Mouse (Mus musculus): ENCODE measurements around the gene Trpm3. TPM values are rescaled to one million over a fixed set of nuclear protein-coding genes. Genes with fewer than 3 reads are reported as not detected.
A peak's percentile ranks its signal among the peaks of the same experiment; 100 is the strongest.

Gene Trpm3
- polyA plus RNA-seq, 1 experiment from 2014 or later: 37.2 TPM

DNA sequence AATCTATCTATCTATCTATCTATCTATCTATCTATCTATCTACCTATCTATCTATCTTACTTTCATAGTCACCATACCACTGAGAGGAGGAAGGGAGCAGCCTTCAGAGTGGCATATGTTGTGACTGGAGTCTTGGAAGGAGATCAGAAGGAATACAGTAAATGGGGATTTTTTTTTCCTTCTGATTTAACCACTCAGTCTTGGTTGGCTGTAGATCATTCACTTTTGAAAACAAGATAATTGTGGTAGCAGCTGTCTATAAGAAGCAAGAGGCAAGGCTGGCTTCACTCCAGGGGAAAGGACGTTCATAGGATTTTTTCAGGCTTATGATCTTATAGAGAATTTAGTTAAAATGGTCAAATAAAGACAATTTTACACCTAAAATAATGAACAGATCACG is 188.0 kb downstream of the Trpm3 start:
- 64% methylated on average over 2 of the region's 2 CpGs for WGBS
- no peaks in the 10 kb centered on the region for H3K4me1 ChIP-seq (replicated peaks)
- H3K4me2 ChIP-seq: no peak overlapping the region
- no peak overlapping the region for H3K27ac ChIP-seq (replicated peaks)
- H3K9ac ChIP-seq: no peak overlapping the region
- H3K9me3 ChIP-seq: no peaks in the 10 kb centered on the region
- H3K4me3 ChIP-seq: no peak overlapping the region
- H3K36me3 ChIP-seq: no peaks in the 10 kb centered on the region
- no peaks in the 10 kb centered on the region for H3K27me3 ChIP-seq
- ATAC-seq (ENCODE audit: low FRiP score, low read depth): no peak

DNA sequence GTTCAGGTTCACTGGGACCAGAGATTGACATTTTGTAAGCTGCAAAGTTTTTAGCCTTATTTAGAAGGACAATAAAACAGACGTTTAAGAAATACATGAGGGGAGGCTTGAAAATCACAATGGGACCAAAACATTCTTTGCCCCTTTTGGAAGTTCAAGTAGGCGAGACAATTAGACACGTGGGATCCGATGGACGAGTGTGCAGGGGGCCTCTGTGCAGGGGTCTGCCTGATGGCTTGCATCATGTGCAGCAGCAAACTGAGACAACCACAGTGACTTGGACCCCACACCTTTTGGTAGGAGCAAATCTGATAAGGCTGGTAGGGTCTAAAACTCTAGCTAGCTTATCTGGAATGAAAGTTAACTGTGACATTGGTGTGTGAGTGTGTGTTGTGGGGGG is 188.4 kb downstream of the Trpm3 start:
- no peak overlapping the region for H3K4me3 ChIP-seq
- no peak overlapping the region for H3K9ac ChIP-seq
- no peaks in the 10 kb centered on the region for H3K4me1 ChIP-seq (replicated peaks)
- no peaks in the 10 kb centered on the region for H3K36me3 ChIP-seq
- WGBS: 48% methylated on average over 5 of the region's 5 CpGs
- no peaks in the 10 kb centered on the region for H3K27me3 ChIP-seq
- no peak overlapping the region for H3K4me2 ChIP-seq
- no peak for ATAC-seq (ENCODE audit: low FRiP score, low read depth)
- H3K9me3 ChIP-seq: no peaks in the 10 kb centered on the region
- no peak overlapping the region for H3K27ac ChIP-seq (replicated peaks)

DNA sequence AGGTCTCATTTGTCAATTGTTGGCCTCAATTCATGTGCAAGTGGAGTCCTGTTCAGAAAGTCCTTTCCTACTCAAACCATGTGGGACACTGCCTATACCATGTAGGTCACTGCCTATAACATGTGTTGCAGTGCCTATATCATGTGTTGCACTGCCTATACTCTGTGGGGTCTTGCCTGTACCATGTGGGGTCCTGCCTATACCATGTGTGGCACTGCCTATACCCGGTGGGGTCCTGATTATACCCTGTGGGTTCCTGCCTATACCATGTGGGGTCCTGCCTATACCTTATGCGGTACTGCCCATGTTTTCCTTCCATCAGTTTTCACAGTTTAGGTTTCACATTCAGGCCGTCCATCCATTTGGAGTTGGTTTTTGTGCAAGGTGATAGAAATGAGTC is 197.4 kb downstream of the Trpm3 start:
- WGBS: 84% methylated on average over 3 of the region's 3 CpGs
- no peak; the same call in 1 of the 2 replicates for ATAC-seq (ENCODE audit: low FRiP score, low read depth)
- no peak overlapping the region for H3K9ac ChIP-seq
- H3K4me2 ChIP-seq: no peak overlapping the region
- no peaks in the 10 kb centered on the region for H3K27me3 ChIP-seq
- no peaks in the 10 kb centered on the region for H3K4me1 ChIP-seq (replicated peaks)
- no peak overlapping the region for H3K4me3 ChIP-seq
- H3K9me3 ChIP-seq: no peaks in the 10 kb centered on the region
- H3K36me3 ChIP-seq: no peaks in the 10 kb centered on the region
- H3K27ac ChIP-seq (replicated peaks): no peak overlapping the region

DNA sequence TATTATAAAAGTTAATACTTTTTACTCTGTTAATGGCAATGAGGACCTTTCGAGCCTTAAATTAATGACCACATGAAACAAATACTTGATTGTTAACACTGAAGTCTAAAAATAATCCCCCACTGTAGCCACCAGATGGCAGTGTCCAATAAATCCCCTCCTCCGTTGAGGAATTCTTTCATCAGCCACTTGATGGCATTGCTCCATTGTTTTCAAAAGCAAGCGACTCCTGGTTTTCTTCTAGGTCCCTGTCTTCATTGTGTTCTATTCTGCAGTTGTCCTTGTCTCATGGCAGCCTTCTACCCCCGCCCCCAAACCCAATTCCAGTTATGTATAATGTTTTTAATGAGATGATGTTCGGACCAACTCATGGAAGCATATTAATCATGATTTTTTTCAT is 198.6 kb downstream of the Trpm3 start:
- no peak overlapping the region for H3K9ac ChIP-seq
- peak; percentile 73; the same call in 1 of the 2 replicates for ATAC-seq (ENCODE audit: low FRiP score, low read depth)
- no peaks in the 10 kb centered on the region for H3K4me1 ChIP-seq (replicated peaks)
- H3K4me3 ChIP-seq: no peak overlapping the region
- H3K27me3 ChIP-seq: no peaks in the 10 kb centered on the region
- H3K27ac ChIP-seq (replicated peaks): no peak overlapping the region
- H3K36me3 ChIP-seq: no peaks in the 10 kb centered on the region
- no peaks in the 10 kb centered on the region for H3K9me3 ChIP-seq
- WGBS: 12% methylated on average over 5 of the region's 5 CpGs
- H3K4me2 ChIP-seq: no peak overlapping the region

DNA sequence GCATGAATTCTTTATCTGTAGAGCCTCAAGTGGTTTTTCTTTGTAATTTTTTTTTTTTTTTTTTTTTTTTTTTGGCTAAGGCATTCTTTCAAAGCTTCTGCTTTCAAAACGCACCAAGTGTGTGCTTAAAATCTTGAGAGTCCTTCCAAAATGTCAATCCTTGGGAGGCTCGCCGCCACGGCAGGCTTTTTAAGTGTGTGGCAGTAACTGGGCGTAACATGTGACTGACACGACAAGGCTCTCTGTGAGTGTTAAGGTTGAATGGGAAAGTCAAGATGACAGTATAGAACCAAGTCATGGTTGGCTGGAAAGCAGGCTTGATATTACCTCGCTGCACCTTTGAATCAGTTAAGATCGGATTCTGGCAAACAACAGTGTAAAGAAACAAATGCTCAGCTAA is 200.1 kb downstream of the Trpm3 start:
- Histone ChIP-seq H3K4me1 (replicated peaks) (no peaks in the 10 kb centered on the region), H3K27ac (replicated peaks) (no peak overlapping the region), H3K27me3 (no peaks in the 10 kb centered on the region), H3K9me3 (no peaks in the 10 kb centered on the region), H3K36me3 (no peaks in the 10 kb centered on the region), H3K9ac (no peak overlapping the region), H3K4me2 (no peak overlapping the region), H3K4me3 (no peak overlapping the region)
- 79% methylated on average over 8 of the region's 8 CpGs for WGBS
- ATAC-seq (ENCODE audit: low FRiP score, low read depth): no peak

DNA sequence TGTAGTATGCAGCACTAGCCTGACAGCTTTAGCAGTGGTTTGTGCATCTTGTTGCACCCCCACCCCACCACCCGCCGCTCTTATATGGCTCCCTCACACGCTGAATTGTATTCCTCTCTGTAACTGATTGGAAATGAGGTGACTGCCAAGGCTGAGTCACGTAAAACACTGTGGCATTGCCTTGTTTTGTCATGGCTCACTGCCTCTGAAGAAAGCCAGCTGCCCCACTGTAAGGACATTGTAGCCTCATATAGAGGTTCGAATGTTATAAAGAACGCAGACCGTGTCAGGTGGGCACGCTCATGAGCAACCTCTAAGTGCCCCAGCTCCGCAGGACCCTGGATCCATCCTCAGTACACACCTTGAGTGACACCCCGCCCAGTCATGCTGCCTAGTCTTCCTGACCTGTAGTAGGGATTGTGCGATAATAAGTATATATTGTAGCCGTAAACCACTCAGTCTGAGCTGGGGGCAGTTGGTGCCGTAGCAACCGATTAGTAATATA is 215.2 kb downstream of the Trpm3 start:
- Histone ChIP-seq H3K9ac (no peak overlapping the region), H3K4me2 (peak overlapping the region; percentile 22; the same call in 1 of the 2 replicates), H3K27me3 (no peaks in the 10 kb centered on the region), H3K4me1 (replicated peaks) (peaks cover 6% of the 10 kb centered on the region; the same call in 1 of the 2 replicates), H3K36me3 (no peaks in the 10 kb centered on the region), H3K4me3 (no peak overlapping the region), H3K9me3 (no peaks in the 10 kb centered on the region), H3K27ac (replicated peaks) (no peak overlapping the region)
- WGBS: 54% methylated on average over 14 of the region's 14 CpGs
- peak; percentile 42; the same call in 1 of the 2 replicates for ATAC-seq (ENCODE audit: low FRiP score, low read depth)

DNA sequence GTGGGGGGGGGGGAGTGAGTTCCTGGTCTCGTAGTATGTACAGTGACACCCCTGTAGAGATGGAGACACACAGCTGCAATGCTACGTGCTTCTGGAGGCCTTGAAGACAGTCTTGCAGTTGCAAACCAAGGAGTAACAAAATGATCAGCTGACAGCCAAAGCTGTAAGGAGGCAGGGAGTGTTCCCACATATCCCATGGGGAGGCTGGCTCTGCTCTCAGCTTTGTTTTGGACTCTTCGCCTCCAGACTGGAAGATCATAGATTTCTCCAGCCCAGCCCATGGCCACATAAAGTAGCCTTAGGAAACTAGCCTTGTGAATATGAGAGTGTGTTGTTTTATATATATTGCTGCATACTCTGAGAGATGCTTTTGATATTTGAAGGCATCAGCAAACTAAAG is 248.0 kb downstream of the Trpm3 start:
- no peaks in the 10 kb centered on the region for H3K9me3 ChIP-seq
- H3K4me2 ChIP-seq: no peak overlapping the region
- no peaks in the 10 kb centered on the region for H3K4me1 ChIP-seq (replicated peaks)
- no peak overlapping the region for H3K9ac ChIP-seq
- H3K27ac ChIP-seq (replicated peaks): no peak overlapping the region
- H3K4me3 ChIP-seq: no peak overlapping the region
- no peaks in the 10 kb centered on the region for H3K27me3 ChIP-seq
- H3K36me3 ChIP-seq: no peaks in the 10 kb centered on the region
- 79% methylated on average over 3 of the region's 3 CpGs for WGBS
- no peak for ATAC-seq (ENCODE audit: low FRiP score, low read depth)

DNA sequence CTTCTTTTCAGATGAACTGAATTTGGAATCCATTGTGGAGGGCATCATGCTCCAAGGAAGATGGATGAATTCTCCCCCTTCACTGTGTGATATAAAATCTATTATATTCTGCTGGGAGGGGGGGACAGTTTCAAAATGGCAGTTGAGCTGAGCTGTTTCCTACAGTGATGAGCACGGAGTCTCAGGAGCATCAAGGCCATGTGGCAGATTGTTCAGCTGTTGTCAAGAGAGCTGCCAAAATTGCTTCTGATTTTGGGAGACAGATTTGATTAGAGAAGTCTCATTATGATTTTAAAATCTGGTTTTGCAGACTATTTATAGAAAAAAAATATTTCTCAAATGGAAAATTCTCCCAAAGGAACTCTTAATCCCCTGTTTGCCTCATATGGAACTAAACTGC is 255.9 kb downstream of the Trpm3 start:
- ATAC-seq (ENCODE audit: low FRiP score, low read depth): no peak
- Histone ChIP-seq H3K4me2 (no peak overlapping the region), H3K9me3 (no peaks in the 10 kb centered on the region), H3K36me3 (no peaks in the 10 kb centered on the region), H3K27me3 (no peaks in the 10 kb centered on the region), H3K4me3 (no peak overlapping the region), H3K27ac (replicated peaks) (no peak overlapping the region), H3K4me1 (replicated peaks) (no peaks in the 10 kb centered on the region), H3K9ac (no peak overlapping the region)
- 58% methylated on average over 1 of the region's 1 CpGs for WGBS

DNA sequence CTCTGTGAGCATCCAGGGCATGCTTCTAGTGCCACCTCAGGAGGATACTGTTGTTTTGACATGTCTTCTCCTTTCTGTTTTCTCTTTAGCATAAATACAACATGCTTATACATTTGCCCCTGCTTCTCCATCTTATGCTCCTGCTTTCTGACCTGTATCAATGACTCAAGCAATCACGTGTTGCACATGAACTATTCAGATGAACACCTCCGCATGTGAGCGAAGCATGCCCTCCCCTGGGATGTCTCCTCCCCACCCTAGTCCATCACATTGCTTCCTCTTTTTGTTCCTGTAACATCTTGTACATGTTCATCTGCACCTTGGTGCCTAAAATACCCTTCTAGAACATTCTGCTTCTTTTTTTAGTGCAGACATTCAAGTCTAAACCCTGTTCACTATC is 265.2 kb downstream of the Trpm3 start:
- Histone ChIP-seq H3K4me1 (replicated peaks) (no peaks in the 10 kb centered on the region), H3K36me3 (no peaks in the 10 kb centered on the region), H3K27ac (replicated peaks) (no peak overlapping the region), H3K27me3 (no peaks in the 10 kb centered on the region), H3K4me2 (no peak overlapping the region), H3K9me3 (no peaks in the 10 kb centered on the region), H3K4me3 (no peak overlapping the region), H3K9ac (no peak overlapping the region)
- no peak for ATAC-seq (ENCODE audit: low FRiP score, low read depth)
- WGBS: 91% methylated on average over 3 of the region's 3 CpGs

DNA sequence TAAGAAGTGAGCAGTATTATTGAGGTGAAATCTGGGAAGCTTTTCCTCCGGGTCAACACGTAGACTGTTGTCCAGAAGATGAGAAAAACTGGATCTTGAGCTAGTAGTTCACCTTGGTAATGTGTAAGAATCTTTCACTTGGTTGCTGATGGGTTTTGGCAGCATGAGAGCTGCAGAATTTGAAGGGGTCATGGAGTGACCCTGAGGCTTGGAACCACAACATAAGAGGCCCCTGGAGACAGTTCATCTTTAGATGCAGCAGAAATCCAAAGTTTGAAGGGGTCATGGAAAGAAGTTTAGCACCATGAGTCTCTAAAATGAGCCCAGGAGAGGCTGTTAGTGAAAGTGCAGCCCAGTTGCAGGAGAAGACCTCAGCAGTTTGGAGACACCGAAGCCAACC is 279.4 kb downstream of the Trpm3 start:
- no peaks in the 10 kb centered on the region for H3K36me3 ChIP-seq
- WGBS: 88% methylated on average over 3 of the region's 3 CpGs
- ATAC-seq (ENCODE audit: low FRiP score, low read depth): no peak
- no peak overlapping the region for H3K9ac ChIP-seq
- H3K9me3 ChIP-seq: no peaks in the 10 kb centered on the region
- no peak overlapping the region for H3K4me2 ChIP-seq
- H3K4me1 ChIP-seq (replicated peaks): no peaks in the 10 kb centered on the region
- H3K4me3 ChIP-seq: no peak overlapping the region
- H3K27me3 ChIP-seq: no peaks in the 10 kb centered on the region
- H3K27ac ChIP-seq (replicated peaks): no peak overlapping the region

DNA sequence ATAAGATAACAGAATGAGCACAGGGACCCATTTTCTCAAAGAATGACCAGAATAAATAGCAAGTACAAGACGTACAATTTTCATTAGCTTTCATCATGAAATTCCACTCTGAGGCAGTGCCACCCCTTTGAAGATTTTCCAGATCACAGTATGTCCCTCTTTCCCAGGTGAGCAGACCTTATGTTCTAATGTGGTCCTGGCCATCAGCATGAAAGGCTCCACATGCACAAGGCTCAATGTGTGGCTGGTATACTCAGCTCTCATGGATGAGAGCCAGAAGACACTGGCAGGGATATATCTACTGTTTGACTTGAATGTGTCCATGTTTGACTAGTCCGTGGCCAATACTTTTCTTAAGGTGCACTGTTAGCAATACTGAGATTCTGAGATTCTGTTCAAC is 298.4 kb downstream of the Trpm3 start:
- H3K9ac ChIP-seq: no peak overlapping the region
- H3K4me1 ChIP-seq (replicated peaks): no peaks in the 10 kb centered on the region
- no peaks in the 10 kb centered on the region for H3K36me3 ChIP-seq
- no peak overlapping the region for H3K4me3 ChIP-seq
- ATAC-seq (ENCODE audit: low FRiP score, low read depth): no peak
- no peak overlapping the region for H3K4me2 ChIP-seq
- H3K27me3 ChIP-seq: no peaks in the 10 kb centered on the region
- 87% methylated on average over 2 of the region's 2 CpGs for WGBS
- H3K9me3 ChIP-seq: no peaks in the 10 kb centered on the region
- H3K27ac ChIP-seq (replicated peaks): no peak overlapping the region

DNA sequence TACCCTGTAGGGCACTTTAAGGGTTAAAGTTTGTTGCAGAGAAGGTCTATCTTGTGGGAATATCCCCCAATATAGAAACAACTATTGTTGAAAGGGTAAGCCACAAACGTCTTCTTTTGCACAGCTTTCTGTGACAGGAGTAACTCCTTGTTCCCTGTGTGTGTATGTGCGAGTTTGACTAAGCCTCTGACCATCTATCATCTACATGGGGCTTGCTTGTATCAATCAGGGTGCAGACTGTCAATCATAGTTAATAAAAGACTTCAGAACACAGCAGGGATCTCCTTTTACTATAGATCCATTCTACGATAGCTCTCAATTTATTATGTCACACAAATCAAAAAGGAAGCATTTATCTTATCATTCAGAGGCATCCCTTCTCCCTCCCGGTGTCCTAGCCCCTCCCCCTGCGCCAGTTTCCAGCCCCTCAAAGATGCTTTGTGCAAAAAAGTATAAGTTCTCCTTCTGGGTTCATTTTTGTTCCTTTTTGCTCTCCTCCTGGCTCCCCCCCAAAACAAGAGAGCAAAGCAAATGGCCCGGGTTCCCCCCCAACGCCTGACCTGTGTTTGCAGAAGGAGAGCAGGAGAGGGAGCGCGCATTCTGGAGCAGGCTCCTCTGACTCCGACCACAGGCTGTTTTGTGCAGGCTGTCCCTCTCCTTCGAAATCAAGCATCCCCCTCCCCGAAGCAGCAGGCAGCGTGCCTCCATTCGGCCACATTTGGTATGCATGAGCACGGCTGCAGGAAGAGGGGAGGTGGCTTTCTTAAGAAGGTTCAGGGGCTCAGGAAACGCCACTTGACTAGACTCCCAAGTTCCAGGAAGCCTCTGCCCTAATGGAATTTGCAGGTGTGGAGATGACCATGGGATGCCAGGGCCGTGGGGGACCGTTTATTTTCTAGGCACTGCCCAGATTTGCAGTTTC is 308.8 kb downstream of the Trpm3 start:
- H3K27me3 ChIP-seq: no peaks in the 10 kb centered on the region
- ATAC-seq (ENCODE audit: low FRiP score, low read depth): peak; percentile 73
- H3K9me3 ChIP-seq: no peaks in the 10 kb centered on the region
- peak overlapping the region; percentile 65 for H3K4me3 ChIP-seq
- WGBS: 2% methylated on average over 18 of the region's 18 CpGs
- H3K36me3 ChIP-seq: no peaks in the 10 kb centered on the region
- peaks cover 28% of the 10 kb centered on the region for H3K4me1 ChIP-seq (replicated peaks)
- peak overlapping the region; percentile 69 for H3K9ac ChIP-seq
- peak overlapping the region; percentile 81 for H3K27ac ChIP-seq (replicated peaks)
- H3K4me2 ChIP-seq: peak overlapping the region; percentile 85
